Mouse (Mus musculus) neutrophil, adult 5-6 weeks (primary cell): ENCODE measurements around the gene Capn12. TPM values are rescaled to one million over a fixed set of nuclear protein-coding genes. Genes with fewer than 3 reads are reported as not detected.
"Not testable (repeated sequence)": the region's sequence is repeated elsewhere in the genome, so short reads cannot be mapped to it uniquely, and the experiment has no call there.

Experiments
- ATAC-seq: fragments of 151-379, 151-347 bp; 2 replicates; pipeline ENCODE4 v1.8.0; 2017; ENCODE audit warnings: mild to moderate bottlenecking, moderate TSS enrichment; ENCODE audit not compliant: insufficient number of reproducible peaks, poor library complexity, low FRiP score, severe bottlenecking; ENCODE audit errors: extremely low read depth
- total RNA-seq: library from RNA; stranded (forward); fragments of 200-1000 nt; gene quantifications from 2 replicates; pipeline ENCODE4 v1.2.3, GENCODE M21; 2017

Gene Capn12
- total RNA-seq, 1 experiment from 2014 or later, result not detected

GRCm38 (mm10) chr7:28874565-28874964 lies 6.7 kb upstream of the Capn12 start:
- no peak for ATAC-seq

- ATAC-seq, result no peak
Observed at GRCm38 (mm10) chr7:28876099-28876498, 5.1 kb upstream of the Capn12 start.

- ATAC-seq, result no peak
Observed at GRCm38 (mm10) chr7:28877155-28877554, 4.1 kb upstream of the Capn12 start.

- ATAC-seq, result no peak
Observed at GRCm38 (mm10) chr7:28877856-28878255, 3.4 kb upstream of the Capn12 start.

- no peak for ATAC-seq
Observed at GRCm38 (mm10) chr7:28879606-28880005, 1.6 kb upstream of the Capn12 start.

GRCm38 (mm10) chr7:28880554-28880953 lies 668 bp upstream of the Capn12 start:
- ATAC-seq, result no peak

- ATAC-seq, result no peak
Observed at GRCm38 (mm10) chr7:28883039-28883438, 1.8 kb downstream of the Capn12 start.

- ATAC-seq, result not testable (repeated sequence)
Observed at GRCm38 (mm10) chr7:28883704-28884103, 2.5 kb downstream of the Capn12 start.

- no peak for ATAC-seq
Observed at GRCm38 (mm10) chr7:28886486-28886885, 5.3 kb downstream of the Capn12 start.

- ATAC-seq, result no peak
Observed at GRCm38 (mm10) chr7:28888701-28889161, 7.5 kb downstream of the Capn12 start.

GRCm38 (mm10) chr7:28892601-28893000 lies 11.4 kb downstream of the Capn12 start:
- no peak for ATAC-seq

GRCm38 (mm10) chr7:28893643-28894265 lies 12.5 kb downstream of the Capn12 start:
- no peak for ATAC-seq

- no peak for ATAC-seq
Observed at GRCm38 (mm10) chr7:28894942-28895341, 13.7 kb downstream of the Capn12 start.

GRCm38 (mm10) chr7:28897661-28898060 lies 16.4 kb downstream of the Capn12 start:
- no peak for ATAC-seq

GRCm38 (mm10) chr7:28899972-28900371 lies 18.8 kb downstream of the Capn12 start:
- ATAC-seq, result no peak

GRCm38 (mm10) chr7:28901311-28902125 lies 20.3 kb downstream of the Capn12 start:
- no peak for ATAC-seq

- ATAC-seq, result no peak
Observed at GRCm38 (mm10) chr7:28902180-28902579, 21.0 kb downstream of the Capn12 start.

- ATAC-seq, result no peak
Observed at GRCm38 (mm10) chr7:28902809-28903208, 21.6 kb downstream of the Capn12 start.

- no peak for ATAC-seq
Observed at GRCm38 (mm10) chr7:28903778-28904177, 22.6 kb downstream of the Capn12 start.

- ATAC-seq, result no peak
Observed at GRCm38 (mm10) chr7:28907195-28907594, 26.0 kb downstream of the Capn12 start.
